Mouse (Mus musculus) cerebellum, postnatal 36 days (tissue): ENCODE data around the gene C2cd2l.
"Not testable (repeated sequence)": the region's sequence is repeated elsewhere in the genome, so short reads cannot be mapped to it uniquely, and the experiment has no call there.

Source experiments
- DNase-seq, 2 experiments: peaks; one replicate each; pipeline ENCODE4 v3.0.0; 2021 to 2022; ENCODE audit warnings: mixed read lengths in 2 of 2

Gene C2cd2l

DNA sequence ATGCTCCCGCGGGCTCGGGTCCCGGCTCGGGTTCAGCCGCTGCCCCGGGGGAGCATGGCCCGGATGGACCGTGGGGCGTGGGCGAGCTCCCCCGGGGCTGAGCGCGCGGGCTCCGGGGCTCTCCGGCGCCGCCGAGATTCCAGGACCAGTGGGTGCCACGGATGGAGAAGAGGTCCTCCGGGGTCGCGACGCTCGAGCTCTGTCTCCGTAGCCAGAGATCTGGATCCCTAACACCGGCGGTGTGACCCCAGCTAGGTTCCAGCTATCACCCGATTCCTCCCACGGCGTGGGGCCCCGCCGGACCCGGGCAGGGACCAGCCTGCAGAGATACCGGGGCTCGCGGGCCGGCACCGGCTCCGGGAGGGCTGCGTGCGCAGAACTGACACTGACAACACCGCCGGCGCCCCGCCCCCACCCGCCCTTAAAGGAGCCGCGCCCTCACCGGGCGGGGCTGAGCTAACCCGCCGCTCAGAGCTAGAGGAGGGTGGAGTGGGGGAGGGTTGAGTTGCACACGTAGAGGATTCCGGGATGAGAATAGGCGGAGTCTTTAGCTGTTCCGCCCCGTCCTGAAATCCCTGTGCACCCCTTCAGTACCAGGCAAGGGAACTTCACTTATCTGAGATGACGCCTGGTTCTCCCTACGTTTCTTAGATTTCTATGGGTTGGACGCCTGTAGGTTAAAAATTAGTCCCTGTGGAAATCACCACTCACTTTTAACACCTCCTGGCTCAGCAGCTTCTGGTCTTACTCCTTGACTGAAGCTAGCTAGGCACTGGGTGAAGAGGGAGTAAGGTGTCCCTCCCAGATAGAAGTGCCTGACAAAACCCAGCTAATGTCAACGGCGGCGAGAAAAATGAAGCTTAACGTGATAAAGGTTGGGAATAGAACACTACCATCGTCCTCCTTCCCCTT lies at the start of gene C2cd2l:
Gene C2cd2l, minus strand, starts transcription at position 399 of the 912 bp plus-strand sequence.
- DNase-seq: peak; percentile 85 to 91

DNA sequence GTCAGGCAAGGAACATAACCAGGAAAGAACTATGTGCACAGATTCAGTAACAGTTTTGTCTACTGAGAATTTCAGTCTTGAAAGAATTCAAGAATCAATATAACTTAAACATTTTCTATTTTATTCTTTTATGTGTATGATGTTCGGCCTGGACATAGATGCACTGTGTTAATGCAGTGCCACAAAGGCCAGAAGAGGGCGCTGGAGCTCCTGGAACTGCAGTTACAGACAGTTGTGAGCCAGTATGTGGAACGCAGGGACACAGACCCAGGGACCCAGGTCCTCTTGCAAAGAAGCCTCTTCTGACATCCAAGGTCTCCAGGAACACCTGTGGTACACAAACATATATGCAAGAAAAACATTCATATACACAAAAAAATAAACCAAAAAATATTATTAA lies 44.4 kb upstream of the C2cd2l start:
- DNase-seq: peak in 1 of 2 experiments; percentile 18

DNA sequence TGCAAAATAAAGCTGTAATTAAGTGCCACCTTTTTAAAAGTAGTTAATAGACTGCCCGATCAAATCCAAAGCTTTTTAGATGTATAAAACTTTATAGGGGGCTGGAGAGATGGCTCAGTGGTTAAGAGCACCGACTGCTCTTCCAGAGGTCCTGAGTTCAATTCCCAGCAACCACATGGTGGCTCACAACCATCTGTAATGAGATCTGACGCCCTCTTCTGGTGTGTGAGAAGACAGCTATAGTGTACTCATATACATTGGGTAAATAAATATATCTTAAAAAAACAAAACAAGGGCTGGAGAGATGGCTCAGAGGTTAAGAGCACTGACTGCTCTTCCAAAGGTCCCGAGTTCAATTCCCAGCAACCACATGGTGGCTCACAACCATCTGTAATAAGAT lies 41.8 kb upstream of the C2cd2l start:
- DNase-seq: not testable (repeated sequence)

DNA sequence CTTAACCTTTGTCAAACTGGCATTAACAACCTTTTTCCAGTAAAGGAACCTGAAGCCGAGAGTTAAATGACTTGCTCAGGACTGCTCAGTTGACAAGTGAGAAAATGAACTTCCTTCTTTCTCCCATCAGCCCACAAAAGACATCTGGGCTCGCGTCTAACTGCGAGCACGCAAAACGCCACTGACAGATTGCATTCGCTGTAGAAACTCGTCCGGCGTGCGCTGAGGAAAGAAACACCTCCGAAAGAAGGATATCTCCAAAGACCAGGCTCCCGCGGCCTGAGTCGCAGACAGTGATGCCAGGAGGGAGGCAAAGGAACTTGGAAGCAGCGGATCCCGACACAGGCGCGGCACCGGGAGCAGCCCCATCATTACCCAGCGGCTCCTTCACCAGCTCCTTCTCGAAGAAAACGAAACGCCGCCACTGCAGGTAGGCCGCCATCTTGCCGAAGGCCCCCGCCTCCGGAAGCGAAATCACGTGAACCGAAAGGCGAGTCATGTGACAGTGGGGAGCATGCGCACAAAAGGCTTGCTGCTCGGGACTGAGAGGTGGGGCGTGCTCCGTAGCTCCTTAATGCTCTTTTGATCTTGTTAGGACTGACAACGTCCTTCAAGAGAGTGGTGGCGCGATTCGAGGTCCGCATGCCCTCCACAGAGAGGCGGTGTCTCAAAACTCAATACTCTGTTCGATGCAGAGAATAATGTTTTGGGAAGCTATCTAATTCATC lies 41.3 kb upstream of the C2cd2l start, which contains the start of gene Vps11:
Gene Vps11, minus strand, starts transcription at position 481 of the 728 bp plus-strand sequence.
- peak; percentile 94 to 95 for DNase-seq

DNA sequence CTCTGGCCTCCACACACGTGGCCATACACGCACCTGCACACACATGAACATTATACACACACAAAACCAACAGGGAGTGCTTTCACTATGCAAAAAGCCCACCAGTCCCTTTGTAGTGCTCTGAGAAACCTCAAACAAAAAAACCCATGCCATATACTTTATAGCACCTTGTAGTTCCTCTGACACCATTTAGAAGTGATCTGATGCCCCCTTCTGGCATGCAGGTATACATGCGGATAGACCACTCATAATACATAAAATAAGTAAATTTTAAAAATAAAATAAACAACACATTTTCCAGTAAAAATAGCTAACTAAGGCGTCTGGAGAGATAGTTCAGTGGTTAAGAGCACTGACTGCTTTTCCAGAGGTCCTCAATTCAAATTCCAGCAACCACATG lies 37.1 kb upstream of the C2cd2l start:
- DNase-seq: no peak

DNA sequence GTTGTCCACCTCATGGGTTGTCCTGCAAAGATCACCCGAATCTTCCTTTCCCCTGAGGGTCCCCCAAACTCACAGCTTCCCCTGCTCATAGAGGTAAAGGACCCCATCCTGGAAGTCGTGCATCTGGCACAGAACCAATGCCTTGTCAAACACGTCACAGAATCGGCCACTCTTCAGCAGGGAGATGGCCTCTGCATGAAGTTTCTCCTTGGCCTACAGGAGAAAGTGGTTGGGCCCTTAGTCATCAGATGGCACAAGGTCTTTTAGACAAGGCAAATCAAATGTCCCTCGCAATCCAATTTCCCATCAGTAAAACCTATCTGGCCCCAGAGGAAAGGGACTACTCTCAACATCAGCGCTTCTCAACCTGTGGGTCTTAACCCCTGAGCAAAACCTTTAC lies 33.1 kb upstream of the C2cd2l start:
- DNase-seq: no peak

DNA sequence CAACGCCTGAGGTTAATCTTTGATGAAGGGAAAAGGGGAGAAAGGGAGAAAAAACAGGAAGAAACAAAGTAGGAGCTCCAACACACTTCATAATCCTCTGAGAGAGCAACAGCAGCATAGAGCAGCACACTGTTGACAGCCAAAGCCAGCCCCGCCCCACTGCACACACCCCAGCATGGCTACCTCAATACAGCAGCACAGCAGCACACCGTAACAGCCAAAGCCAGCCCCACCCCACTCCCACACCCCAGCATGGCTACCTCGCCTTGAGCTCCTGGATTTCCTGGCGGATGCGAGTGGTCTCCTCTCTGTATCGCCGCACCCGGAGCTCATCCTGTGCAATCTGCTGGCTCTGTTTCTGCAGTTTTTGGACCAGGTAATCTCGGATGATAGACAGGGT lies 32.3 kb upstream of the C2cd2l start:
- no peak for DNase-seq

DNA sequence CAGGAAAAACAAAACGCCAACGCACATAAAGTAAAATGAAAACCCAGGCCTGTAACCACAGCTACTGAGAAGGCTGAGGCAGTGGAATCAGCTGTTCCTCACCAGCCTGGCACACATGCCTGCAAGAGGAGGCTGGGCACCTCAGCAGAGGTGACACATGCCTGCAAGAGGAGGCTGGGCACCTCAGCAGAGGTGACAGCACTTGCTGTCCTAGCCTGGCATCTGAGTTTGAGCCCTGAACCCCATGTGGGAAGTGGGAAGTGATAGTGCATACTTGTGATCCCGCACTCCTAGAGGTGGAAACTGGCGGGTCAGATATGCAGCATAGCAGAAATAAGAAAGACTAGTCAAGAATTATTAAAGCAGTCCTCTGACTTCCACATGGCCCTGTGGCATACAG lies 31.3 kb upstream of the C2cd2l start:
- DNase-seq: no peak

DNA sequence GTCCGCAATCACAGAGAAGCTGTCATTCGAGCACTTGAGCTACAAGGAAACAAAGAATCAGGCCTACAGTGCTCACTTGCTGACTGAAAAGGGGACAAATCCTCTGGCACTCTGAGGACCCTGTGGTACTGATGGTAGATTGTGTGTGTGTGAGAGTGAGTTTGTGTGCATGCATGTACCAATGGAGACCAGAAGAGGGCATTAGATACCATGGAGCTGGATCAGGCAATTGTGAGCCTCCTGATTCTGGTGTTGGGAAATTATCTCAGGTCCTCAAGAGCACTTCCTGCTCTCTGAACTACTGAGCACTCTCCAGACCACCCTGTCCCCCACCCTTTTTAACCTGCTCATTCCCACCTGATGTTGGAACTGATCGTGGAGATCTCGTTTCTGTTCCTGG lies 28.5 kb upstream of the C2cd2l start:
- DNase-seq: no peak

DNA sequence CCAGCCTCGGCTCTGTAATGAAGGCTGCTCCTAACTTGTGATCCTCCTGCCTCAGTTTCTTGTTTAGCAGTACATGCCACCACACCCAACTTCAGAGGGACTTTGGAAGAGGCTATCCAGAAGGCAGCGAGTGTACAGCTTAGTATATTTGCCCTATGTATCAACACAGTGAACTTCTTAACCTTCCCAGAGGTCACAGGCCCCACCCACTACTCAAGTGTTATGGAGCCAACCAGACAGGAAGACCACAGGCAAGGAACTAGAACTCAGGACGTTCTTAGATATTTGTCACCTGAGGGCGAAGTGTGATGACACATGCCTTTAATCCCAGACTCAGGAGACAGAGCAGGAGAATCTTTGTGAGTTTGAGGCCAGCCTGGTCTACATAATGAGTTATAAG lies 27.5 kb upstream of the C2cd2l start:
- no peak for DNase-seq

DNA sequence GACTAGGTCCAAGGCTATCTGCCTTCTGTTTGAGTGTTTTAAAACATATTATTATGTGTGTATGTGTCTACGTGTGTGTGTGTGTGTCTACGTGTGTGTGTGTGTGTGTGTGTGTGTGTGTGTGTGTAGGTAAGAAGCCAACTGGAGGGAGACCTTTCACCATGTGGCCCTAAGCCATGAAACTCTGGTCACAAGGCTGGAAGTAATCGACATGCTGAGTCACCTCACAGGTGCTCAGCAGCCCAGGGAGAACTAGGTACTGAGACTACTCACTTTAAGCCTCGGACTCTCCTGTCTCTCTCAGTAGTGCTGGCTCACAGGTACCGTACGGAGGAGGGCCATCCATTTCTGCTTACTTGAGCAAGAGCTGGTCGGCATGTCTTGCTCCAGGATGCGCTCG lies 27.1 kb upstream of the C2cd2l start:
- no peak for DNase-seq

DNA sequence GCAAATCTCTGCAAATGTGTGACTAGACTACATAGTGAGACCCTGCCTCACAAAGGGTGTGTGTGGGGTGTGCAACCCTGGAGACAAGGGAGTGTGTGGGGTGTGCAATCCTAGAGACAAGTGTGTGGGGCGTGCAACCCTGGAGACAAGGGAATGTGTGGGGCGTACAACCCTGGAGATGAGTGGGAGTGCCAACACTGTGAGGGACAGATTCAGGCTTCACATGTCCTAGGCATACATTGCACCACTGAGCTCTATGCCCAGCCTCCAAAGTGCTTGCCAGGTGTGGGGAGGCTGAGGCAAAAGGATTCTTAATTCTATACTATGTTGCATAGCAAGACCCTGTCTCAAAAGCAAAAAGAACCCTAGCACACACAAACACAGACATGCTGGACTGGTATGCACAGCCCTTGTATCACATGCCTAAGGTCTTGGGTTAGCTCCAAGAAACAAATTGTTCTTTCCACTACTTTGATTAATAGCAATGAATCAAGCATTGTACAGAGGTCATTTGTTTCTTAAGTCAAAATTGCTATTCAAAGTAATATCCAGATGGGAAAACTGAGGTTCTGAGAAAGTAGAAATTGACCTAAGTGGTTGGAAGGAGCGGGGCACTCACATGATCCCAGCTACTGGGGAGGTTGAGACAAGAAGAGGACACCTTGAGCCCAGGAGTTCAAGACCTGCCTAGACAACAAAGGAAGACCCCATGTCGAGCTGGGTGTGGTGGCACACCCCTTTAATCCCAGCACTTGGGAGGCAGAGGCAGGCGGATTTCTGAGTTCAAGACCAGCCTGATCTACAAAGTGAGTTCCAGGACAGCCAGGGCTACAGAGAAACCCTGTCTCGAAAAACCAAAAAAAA lies 25.7 kb upstream of the C2cd2l start:
- no peak for DNase-seq

DNA sequence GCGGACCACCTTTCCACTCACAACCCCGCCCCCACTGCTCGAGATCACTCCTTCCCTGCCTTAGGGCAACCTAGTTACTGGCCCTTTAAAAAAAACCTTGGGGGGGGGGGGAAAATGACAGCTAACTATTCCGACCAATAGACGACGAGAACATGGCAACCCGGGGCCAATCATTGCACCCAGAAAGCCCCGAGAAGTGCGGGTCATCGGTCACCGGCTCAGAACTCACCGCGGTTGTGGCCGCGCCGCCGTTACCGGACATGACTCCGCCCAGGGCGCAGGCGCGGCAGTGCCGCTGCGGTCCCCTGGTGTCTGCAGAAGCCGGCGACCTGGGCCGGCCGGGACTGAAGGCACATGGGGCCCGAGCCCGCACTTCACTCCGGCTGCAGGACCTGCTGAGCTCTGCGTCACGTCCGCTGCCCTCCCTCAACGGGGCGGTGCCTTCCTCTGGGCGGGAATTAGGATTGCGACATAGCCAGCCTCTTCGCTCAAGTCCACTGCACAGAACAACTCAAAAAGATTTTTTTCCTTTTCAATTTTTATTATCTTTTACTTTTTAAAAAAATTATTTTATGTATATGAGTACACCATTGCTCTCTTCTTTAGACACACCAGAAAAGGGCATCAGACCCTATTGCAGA lies 23.8 kb upstream of the C2cd2l start, which contains the start of gene Hmbs:
Gene Hmbs, minus strand, starts transcription at position 448 of the 641 bp plus-strand sequence.
- peak; percentile 86 to 89 for DNase-seq

DNA sequence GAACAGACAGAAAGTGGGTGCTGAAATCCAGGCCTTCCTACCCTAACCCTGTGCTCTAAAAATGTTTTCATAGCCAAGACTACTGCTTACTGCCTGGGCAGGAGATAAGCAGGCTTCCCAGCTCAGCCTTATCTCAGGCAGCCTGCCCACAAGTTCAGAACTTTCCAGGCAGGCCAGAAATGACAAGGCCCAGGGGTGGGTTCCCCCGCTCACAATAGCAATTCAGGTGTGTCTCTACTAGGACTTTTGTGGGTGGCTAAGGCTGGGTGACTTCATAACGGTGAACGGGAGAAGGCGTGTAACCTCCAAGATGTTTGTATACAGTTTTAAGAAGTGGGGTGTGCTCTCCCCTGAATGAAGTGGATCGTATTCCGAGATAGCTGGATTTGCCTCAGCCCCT lies 23.2 kb upstream of the C2cd2l start:
- no peak for DNase-seq

DNA sequence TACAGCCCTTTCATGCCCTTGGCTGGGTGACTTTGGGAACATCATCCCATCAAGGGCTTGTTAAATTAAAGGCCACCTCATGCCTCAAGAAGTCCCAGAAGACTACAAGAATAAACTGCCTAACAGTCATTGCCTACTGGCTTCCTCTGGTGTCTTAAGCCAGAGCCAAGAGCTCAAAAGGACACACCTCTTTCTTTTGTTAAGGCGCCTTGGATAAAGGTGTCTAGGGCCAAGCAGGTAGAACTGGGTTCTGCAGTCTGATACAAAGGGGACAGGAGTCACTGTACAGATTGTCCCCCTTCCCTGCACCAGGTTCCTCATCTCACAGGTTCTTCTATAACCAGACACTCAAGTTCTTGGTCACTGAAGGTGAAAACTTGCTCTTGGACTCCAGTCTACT lies 22.5 kb upstream of the C2cd2l start:
- no peak for DNase-seq

DNA sequence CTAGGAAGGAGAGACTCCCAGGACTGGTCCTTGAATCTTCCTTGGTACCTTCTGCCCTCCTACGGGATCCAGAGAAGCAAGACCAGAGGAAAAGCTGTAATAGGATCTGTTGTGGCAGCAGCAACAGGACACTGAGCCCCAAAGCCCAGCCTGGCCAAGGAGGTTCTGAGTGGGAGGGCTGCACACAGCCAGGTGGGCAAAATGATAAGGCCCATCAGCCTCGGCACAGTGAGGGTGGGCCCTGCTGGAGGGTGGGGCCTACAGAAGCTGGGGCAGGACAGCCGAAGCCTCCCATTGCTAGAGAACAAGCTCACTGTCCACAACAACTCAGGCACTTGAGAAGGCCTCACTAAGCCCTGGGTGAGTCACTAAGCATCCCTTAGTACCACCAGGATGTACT lies 22.1 kb upstream of the C2cd2l start:
- DNase-seq: no peak

DNA sequence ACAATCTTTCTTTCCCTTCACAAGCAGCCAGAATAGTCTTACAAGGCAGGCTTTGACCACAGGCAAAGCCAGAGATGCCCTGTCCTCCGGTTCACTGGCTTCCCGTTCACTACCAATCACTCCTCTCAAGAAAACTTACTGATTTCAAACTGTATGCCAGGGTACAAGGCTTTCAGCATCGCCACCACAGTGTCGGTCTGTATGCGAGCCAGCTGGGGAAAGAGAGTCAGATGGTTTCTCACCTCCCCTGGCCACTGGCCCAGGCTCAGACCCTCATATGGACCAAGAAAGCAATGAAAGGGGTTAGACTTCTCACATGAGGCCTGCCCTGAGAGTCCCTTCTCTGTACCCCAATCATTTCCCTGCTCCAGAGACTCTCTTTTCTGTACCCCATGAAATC lies 21.4 kb upstream of the C2cd2l start:
- no peak for DNase-seq

DNA sequence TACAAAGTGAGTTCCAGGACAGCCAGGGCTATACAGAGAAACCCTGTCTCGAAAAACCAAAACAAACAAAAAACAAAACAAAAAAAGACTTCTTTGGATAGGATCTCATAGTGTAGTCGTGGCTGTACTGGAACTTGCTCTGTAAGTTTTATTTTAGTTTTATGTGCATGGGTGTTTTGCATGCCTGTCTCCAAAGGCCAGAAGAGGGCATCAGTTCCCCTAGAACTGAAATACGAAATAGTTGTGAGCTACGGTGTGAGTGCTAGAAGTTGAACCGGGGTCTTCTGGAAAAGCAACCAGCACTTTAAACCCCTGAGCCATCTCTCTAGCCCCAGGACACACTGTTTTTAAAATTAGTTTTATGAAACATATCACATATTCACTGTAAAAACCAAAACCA lies 18.5 kb upstream of the C2cd2l start:
- DNase-seq: no peak

DNA sequence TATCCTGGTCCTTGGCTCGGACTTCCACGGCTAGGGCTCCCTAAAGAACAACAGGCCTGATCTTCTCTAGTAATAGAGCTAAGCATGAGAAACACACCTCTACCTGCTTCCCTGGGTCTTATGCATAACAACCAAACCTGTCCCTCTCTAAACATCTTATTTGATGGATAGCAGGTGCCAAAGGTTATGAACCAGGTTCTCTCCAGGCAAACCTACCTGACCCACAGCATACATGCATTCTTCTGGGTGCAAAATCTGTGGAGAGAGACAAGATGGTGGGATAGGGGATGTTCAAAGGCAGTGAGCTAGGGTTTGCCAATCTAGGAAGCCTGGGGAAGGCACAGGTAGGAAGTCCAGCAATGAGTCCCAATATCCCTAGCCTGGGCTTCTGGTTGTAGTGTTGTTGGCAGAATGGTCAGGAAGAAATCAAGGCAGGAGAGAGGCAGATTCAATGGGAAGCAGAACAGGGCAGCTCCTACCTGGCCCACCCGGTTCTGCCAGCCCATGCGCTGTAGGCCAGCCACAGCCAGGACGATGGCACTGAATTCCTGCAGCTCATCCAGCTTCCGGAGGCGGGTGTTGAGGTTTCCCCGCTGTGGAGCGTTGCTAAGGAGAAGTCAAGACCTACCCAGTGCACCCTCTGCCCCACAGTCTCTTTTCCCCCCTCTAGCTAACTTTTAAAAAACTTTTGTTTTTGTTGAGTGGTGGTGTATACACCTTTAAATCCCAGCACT lies 17.5 kb upstream of the C2cd2l start:
- no peak for DNase-seq

DNA sequence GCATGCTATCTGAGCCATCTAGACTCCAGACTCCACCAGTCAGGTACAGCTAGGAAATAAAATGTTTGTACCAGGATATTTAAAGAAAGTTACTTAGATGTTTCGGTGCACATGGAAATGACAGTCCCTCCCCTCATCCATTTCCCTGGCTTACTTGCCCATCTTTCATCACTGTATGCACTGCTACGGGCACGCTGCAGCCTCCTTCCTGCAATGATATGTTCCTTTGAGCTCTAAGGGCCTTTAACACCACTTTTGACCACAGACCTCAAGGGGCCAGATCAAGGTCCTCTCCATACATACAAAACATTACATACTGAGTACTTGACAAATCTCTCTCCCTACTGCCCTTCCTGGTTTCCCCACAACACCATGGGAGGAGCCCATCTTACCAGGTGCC lies 16.9 kb upstream of the C2cd2l start:
- no peak for DNase-seq

DNA sequence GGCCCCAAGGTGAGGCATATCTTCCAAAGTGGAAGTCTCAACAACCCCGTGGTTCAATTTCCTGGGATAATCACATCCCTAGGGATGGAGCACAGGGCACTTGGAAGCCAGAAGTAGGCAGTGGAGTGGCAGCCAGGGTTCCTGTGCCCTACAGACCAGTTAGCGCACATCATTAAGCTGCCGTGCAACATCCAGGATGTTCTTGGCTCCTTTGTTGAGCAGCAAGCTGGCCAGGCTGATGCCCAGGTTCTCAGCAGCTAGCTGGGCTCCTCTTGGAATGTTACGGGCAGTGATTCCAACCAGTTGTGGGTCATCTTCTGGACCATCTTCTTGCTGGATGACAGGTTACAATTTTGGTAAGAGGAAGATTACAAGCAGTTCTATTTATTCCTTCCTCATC lies 16.4 kb upstream of the C2cd2l start:
- DNase-seq: not testable (repeated sequence)

DNA sequence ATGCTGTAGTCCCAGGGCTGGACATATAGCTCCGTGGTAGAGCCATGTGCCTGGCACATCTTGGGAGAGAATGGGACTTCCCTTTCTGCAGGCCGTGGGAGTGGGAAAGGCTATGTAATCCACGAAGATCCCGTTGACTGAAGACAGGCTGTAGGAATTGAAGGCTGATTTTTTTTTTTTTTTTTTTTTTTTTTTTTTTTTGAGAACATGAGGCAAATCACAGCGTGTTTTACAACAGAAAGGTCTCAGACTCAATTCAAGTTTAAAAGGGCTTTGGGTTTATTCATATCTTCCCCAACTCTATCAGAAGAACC lies 16.0 kb upstream of the C2cd2l start:
- DNase-seq: no peak
